Mouse (Mus musculus) R1 (cell line): ENCODE data around the gene Dnah6.

Experiments used
- DNase-seq: peaks from one replicate; pipeline ENCODE4 v3.0.0-alpha.2; 2018; ENCODE audit warnings: low read depth, low spot score

The Dnah6 gene

DNA sequence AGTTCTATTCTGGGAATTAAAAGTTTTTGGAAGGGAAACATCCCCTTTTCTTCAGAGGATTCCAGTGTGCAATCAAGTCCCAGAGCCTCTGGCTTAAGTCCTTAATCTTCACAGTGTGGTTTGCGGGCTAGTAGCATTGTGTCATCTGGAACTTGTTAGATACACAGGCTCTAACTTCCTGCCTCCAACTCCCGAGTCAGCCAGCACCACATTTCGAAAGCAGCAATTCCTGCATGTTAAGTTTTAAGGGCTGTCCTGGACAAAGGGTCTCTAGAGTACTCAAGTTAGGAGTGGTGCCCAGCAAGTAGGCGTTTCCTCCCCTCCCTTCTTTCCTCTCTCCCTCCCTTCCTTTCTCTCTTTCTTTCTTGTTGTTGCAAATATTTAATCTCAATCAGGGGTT is 7.0 kb upstream of the Dnah6 start:
- no peak for DNase-seq

DNA sequence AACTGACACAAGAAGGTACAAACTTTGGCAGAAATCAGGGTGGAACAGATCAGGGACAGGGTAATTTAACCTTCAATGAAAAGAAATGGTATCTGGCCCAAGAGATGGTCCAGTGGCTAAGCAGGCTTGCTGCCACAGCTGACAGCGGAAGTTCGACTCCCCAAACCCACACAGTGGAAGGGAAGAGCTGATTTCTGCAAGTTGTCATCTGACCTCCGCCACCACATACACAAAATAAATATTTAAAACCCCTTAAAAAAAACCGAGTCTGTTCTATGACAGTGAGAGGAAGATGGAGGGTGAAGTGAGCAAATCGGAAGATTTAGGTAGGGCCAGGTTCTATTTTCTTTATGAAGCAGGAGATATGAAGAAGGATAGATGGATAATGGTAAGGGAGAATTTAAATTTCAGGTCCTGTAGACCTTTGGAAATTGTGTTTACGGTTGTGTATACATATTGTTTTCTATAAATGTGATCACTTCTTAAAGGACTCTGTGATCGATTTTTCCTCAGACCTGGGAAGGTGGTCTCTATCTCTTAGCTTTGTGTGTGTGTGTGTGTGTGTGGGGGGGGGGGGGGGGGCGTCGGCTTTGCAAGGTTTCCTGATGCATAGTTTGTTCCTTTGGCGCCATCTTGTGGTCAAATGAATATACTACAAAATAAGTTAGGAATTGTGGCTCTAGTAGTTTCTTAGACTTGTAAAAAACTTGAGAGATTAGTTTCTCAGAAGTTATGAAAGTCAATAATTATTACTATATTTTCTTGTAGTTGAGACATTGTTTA is 6.1 kb upstream of the Dnah6 start:
- peak; percentile 58 for DNase-seq

DNA sequence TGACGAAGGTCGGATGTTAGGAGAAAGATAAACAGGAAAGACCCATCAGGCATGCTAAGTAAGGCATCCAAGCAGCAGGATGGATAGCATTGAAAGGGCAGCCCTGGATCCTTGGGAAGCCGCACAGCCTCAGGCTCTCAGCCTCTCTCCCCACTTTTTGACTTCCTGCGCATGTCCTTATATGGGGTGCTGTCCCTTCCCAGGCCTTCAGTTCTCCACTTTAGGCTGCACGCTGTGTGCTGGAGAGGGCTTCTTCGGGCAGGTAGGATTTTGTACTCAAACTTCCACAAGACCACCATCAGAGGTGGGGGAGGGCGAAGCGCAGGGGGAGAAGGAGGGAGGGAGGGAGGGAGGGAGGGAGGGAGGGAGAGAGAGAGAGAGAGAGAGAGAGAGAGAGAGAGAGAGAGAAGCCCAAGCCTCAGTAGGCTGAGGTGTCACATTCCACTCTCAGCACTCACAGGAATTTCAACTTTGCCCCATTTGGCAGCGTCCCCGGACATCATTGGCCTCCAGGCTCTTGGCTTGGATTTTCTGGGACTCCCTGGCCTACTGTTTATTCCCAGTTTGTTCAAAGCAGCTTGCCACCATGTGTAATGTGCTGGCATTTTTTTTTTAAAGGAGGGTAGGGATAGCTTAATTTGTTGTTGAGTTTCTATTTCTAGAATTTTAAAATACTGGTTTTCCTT is 1.5 kb upstream of the Dnah6 start:
- DNase-seq: peak; percentile 76

DNA sequence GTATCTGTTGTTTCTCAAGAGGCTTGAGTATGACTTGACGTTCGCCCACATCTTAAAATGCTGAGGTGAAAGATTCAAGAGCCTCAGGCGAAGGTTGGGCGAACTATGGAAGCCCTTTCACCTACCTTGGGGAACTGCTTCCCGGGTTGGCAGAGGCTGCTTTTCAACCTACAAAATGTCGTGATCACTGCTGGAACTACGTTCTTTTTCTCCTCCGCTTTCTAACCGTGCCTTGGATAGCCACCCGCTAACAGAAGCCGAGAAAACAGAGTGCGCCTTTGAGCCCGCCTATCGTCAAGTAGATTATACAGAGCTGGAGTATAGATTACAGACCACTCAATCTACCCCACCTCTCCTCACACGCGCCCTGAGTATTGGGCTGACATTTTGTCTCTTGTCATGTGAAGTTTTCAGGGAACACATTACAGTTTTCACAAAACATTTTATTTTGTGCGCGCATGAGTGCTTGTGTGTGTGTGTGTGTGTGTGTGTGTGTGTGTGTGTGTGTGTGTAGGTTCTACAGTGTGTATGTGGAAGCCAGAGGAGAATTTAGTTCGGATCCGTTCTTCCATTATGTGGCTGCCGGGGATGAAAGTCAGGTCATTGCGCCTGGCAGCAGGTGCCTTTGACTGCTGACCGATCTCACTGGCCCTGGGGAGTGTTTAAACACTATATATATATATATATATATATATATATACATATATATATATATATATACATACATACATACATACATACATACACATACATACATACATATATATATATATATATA is 696 bp upstream of the Dnah6 start:
- no peak for DNase-seq

DNA sequence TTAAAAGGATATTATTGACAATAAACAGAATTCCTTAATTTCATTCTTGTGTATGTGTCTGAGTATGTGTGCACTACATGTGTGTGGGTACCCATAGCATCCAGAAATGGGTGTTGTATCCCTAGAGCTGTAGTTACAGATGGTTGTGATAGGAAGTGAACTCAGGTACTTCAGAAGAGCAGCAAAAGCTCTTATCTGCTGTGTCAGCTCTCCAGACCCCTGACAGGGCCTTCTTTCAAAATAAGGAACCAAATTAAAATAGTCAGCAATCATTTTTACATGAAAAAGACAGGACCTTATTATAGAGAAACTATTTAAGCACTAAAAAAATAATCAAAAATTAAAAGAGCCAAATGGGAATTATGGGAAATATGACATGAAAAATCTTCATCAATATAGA is 9.8 kb downstream of the Dnah6 start:
- no peak for DNase-seq

DNA sequence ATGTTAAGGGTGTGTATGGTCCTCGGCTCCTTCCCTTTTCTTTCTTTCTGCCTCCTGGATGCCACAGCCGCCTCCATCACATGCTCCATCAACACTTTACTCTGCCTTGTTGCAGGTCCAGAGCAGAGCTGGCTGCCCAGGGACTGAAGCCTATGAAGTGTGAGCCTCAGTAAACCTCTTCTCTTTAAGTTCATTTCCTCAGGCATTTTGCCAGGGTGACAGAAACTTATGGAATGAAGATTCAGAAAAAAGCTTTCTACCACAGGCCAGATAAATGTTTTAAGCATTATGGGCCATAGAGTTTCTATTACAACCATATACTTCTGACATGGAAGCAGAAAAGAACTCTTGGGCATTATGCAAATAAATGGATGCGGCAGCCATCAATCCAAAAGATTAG is 10.4 kb downstream of the Dnah6 start:
- DNase-seq: no peak

DNA sequence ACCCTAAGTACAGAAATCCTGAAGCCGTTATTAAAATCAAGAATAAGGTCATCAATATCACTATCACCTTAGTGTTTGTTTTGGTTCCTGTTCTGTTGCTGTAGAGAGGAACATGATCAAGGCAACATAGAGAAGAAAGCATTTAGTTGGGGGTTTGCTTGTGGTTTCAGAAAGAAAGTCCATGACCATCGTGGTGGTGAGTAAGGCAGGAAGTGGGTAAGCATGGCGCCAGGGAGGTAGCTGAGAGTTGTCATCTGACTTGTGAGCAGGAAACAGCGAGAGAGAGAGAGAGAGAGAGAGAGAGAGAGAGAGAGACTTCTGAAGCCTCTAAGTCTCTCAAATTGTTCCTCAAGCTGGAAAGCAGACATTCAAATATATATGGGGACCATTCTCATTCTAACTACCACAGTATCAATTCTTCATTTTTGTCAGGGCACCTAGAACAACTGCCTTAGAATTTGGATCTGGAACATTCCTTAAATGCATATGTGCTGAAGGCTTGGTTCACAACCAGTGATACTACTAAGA is 10.9 kb downstream of the Dnah6 start:
- DNase-seq: no peak

DNA sequence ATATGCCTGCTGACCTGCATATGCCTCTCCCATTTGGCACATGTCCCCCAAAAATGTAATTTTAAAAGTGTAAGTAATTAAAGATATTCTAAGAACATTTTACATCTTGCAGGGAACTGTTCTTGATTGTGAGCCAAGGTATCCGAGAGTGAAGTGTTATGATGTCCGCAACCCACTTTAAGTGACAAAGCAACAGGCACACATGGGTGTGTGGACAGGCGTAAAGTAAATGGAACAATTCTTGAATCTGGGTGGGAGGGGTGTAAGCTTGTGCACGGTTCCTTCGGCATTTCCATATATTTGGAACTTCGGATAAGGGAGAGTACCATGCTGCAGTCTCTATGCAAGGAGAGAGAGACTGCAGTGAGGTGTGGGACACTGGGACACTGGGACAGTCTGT is 11.9 kb downstream of the Dnah6 start:
- DNase-seq: no peak

DNA sequence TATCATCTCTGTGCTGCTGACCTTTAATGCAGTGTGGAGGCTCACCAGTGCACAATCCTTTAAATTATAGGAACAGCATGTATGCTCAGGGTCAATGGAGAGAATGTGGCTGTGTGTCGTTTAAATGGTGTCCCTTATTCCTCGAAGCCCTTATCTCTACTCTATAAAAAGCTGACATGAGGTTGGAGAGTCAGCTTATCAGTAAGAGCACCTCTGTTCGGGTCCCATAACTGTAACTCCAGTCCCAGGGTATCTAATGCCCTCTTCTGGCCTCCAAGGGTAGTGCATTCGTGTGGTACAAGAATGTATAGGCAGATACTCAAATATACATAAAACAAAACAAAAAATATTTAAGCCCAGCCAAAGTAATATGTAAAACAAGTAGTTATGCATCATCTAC is 16.5 kb downstream of the Dnah6 start:
- DNase-seq: no peak

DNA sequence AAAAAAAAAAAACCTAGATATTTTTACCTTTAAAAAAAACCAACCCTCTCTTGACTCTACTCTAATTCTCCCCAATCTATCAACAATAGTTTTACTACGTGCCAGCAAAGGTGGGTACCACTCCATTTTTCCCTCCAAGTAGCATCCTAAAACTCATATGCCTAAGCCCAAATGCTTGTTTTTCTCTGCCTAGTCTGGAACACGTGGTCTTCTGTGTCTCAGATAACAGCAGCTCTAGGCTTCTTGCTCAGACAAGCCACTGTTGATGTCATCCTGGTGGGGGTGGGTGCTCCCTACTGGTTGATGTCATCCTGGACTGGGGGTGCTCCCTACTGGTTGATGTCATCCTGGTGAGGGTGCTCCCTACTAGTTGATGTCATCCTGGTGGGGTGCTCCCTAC is 17.7 kb downstream of the Dnah6 start:
- no peak for DNase-seq

DNA sequence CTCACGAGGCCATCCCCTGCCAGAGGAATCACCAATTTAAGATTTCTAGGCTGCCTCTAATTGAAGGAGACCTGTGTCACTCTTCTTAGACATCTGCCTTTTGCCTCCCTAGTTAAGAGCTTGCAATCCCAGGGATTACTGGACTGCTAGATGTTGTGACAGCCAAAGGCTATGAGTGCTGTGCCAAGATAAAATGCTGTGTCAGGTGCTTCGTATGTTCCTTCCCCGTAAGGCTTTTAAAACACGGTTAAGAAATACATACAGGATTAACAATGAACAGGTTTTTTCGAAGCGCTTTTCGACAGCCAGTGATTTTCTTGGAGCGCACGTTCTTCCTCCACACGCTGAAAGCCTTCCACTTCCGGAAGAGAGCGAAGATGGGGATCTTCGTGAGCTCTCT is 26.2 kb downstream of the Dnah6 start:
- DNase-seq: no peak

DNA sequence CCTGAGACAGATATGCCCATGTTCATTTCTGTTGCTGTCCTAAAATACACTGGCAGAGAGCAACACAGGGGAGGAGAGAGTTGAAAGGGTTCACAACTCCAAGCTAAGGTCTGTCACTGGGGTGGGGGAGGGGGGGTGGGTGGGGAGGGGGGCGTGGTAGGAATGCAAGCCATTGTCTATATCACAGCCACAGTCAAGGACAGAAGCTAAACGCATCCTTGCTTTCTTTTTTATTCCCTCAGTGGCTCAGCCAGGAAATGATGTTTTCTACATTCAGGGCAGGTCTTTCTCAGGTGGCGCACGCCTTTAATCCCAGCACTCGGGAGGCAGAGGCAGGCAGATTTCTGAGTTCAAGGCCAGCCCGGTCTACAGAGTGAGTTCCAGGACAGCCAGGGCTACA is 30.7 kb downstream of the Dnah6 start:
- peak; percentile 79 for DNase-seq

DNA sequence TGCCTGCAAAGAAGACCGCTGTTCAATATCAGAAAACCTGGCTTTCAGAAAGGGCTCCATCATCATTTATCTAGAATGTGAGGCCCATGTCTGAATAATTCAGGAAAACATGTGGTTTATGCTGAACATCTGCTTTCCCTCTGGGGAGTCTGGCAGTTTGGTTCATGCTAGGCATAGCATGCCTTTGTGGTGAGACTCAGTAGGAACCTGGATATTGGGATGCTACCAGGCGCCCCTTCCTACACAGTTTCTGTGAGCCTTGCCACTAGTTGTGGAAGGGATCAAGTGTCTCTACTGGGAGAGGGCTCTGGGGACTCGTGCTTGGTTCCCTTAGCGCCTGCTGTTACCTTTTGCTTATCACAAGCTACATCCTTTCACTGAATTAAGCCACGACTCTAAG is 37.2 kb downstream of the Dnah6 start:
- DNase-seq: no peak

DNA sequence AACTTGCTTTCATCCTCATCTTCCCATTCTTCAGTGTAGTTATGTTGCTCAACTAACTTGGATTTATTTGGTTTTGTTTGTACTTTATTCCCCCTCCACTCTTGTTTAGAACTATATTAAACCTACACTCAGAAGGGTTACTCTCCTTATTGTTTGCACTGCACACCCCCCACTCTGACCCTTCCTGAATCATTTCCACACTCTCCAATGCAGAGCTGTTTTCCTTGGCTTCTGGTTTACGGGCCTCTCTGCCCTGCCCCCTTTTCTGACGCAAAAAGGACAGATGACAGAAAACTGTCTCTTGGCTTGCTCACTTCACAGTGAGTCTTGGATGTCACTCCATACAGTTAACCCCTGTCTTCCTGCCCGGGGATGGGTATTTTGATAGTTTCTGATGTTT is 38.5 kb downstream of the Dnah6 start:
- no peak for DNase-seq

DNA sequence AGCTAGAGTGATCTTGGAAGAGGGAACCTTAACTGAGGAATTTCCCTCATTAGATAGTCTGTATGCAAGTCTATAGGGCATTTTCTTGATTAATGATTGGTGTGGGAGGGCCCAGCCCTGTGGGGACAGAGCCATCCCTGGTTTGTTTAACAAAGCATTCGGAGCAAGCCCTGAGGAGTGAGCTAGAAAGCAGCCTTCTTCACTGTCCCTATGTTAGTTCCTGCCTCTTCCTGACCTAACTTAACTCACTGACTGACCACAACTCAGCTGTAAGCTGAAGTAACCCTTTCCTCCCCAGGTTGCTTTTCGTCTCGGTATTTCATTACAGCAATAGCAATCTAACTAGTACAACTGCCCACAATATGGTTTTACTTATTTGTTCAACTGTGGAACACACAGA is 39.0 kb downstream of the Dnah6 start:
- no peak for DNase-seq

DNA sequence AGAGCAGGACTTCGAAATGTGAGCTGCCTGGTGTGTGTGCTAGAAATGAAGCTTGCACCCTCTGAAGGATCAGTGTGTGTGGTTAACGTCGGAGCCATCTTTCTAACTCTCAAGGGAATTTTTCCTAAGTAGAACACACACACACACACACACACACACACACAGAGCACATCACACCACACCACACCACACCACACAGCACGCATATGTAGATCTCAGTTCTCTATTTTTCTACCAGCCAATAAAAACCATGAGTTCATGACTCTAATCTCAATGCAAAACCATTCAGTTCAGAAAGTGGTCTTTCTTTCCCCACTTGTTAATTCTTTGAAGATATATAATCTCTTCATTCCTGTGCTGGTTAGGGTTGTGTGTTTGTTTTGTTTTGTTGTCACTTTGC is 39.4 kb downstream of the Dnah6 start:
- no peak for DNase-seq

DNA sequence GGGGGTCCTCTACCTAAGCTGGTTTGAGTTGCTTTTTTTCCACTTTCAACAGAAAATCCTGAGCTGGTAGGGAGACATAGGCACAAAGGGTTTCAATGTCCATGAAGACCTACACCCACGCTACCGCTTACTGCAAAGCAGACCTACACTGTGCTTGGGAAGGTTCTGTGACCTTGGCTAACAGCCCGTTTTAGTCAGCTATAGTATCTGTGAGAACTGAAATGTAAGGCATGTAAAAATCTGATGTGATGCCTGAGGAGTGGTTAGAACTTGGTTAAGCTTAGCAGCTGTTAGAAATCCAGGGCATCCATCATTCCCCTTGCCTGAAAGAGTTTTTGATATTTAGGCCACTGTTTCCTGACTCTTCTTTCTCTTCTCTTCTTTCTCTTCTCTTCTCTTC is 46.3 kb downstream of the Dnah6 start:
- no peak for DNase-seq

DNA sequence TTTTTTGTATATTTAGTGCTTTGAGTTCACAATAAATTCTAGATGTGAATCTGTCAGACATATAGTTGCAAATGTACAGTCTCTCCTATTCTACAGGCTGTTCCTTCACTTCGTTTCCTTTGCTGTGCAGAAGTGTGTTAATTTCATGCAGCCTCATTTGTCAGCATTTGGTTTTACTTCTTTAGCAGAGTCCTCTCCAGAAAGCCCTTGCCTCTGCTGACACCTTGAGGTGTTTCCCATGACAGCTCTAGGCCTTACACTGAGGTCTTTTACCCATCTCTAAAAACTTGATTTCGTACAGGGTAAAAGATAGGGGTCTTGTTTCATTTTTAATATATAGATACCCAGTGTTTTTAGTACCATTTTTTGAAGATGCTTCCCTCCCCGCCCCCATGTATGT is 54.2 kb downstream of the Dnah6 start:
- no peak for DNase-seq

DNA sequence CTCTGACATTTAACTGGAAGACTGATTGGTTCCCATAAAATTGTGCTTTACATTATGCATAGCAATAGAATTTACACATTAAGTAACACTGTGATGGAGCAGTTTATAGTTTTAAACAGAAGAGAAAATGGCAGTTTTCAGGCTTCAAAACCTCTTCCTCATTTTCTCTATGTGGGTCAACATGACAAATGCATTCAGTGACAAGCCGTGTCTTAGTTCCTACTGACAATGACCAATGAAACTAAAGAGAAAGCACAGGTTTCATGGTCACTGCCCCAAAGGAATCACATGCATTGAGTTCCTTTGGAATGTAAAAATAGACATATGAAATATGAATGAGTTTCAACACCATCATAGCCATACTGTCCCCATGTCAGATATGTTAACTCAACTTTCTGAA is 58.5 kb downstream of the Dnah6 start:
- DNase-seq: no peak

DNA sequence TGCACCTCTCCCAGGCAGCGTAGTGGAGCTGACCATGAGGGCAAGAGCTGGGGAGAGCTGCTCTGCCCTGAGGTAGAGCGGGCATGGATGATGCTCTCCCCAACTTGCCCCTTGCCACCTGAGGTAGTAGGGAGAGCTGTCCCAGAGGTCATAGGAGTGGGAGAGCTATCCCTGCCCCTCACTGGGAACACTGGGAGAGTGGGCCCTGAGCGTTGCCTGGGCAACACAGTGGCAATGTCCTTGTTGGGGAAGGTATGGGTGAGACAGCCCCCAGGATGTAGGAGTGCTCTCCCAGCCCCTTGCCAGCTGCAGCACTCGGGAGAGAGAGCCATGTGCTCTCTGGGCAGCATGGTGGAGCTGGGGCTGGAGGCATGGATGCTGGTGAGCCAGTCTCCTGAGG is 60.1 kb downstream of the Dnah6 start:
- no peak for DNase-seq

DNA sequence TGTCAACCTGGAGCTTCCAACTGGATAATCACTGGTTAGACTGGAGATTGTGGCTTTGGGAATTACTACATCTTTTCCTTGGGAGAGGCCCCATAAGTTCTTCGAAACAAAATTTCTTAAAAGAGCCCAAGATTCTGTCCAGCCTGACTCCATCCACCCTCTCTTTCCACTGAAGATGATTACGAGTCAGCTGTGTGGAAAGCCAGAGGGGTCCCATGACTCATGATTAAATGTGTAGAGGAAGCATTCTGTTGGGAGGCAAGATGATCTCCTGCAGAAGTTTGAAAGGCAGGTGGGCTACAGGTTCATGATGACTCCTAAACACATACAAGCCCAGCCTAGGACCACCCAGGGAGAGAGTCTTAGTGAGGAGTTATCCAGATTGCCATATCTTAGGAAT is 66.0 kb downstream of the Dnah6 start:
- no peak for DNase-seq

DNA sequence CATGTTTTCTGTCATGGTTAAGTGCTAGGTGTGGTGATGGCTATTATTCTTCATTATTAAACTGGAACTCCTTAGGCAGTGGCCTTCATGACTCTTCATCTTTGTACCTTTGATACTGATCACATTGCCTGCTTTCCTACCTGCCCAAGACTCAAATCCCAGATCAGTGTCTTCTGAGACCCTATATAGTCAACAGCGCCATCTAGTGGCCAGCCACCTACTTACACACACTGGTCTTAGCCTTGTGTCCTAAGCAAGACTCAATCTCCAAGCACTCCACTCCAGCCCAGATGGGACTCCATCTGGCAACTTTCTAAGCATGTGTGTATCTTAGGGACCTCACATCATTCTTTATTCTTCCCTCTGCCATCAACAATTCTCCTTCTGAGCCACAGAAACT is 67.8 kb downstream of the Dnah6 start:
- DNase-seq: peak; percentile 85

DNA sequence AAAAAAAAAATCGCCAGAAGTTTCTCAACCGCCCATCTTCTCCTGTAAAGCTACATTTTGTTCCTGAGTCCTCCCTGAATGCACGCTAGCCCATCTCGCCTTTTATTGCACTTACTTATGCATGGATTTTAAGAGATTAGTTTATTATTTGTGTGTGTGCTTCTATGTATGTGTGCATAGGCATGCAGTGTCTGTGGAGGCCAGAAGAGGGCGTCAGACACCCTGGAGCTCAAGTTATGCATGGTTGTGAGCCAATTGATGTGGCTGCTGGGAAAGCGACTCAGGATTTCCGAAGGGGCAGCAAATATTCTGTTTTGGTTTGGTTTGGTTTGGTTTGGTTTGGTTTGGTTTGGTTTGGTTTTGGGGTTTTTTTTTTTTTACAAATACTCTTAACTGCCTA is 78.0 kb downstream of the Dnah6 start:
- DNase-seq: peak; percentile 54
